Mouse (Mus musculus) forebrain, embryonic 14.5 days (tissue): ENCODE measurements around the gene Usp31. TPM values are rescaled to one million over a fixed set of nuclear protein-coding genes. Genes with fewer than 3 reads are reported as not detected.

Source experiments
- ATAC-seq: fragments of 200-750 bp; cut with Nextera tagmentation; 2 replicates; pipeline ENCODE4 v1.8.0; 2017; ENCODE audit warnings: mild to moderate bottlenecking, moderate library complexity
- DNase-seq: peaks from one replicate; pipeline ENCODE4 v3.0.0-alpha.2; 2015; ENCODE audit warnings: low spot score
- H3K27ac ChIP-seq: fragments of 300-500 bp; sonication (generic); 2 replicates; pipeline ENCODE4 v1.5.1; 2014; ENCODE audit warnings: low read depth, mild to moderate bottlenecking, control low read depth, low read length, moderate library complexity
- H3K27me3 ChIP-seq: fragments of 300-500 bp; sonication (generic); replicated peaks from 2 replicates; pipeline ENCODE4 v1.6.1; 2014; ENCODE audit warnings: low read length, control low read depth, mixed read lengths; ENCODE audit not compliant: control insufficient read depth, insufficient read depth
- H3K36me3 ChIP-seq: fragments of 300-500 bp; sonication (generic); 2 replicates; pipeline ENCODE4 v1.6.1; 2014; ENCODE audit warnings: low read length, control low read depth; ENCODE audit not compliant: control insufficient read depth, insufficient read depth
- H3K4me1 ChIP-seq: fragments of 300-500 bp; sonication (generic); 2 replicates; pipeline ENCODE4 v1.6.1; 2014; ENCODE audit warnings: antibody characterized with exemption, low read length, control low read depth; ENCODE audit not compliant: control insufficient read depth, insufficient read depth
- H3K4me2 ChIP-seq: fragments of 300-500 bp; sonication (generic); 2 replicates; pipeline ENCODE4 v1.6.1; 2014; ENCODE audit warnings: mild to moderate bottlenecking, control low read depth, low read length
- H3K4me3 ChIP-seq: fragments of 300-500 bp; sonication (generic); 2 replicates; pipeline ENCODE4 v1.5.1; 2014; ENCODE audit warnings: low read depth, low read length, control low read depth
- H3K9ac ChIP-seq: fragments of 300-500 bp; sonication (generic); 2 replicates; pipeline ENCODE4 v1.6.1; 2014; ENCODE audit warnings: mild to moderate bottlenecking, low read length, control low read depth, moderate library complexity
- H3K9me3 ChIP-seq: fragments of 300-500 bp; sonication (generic); replicated peaks from 2 replicates; pipeline ENCODE4 v1.6.1; 2016; ENCODE audit warnings: low read length, control low read depth, mixed read lengths; ENCODE audit not compliant: control insufficient read depth
- WGBS: fragments of 180-500 bp; shearing (Covaris S2); extraction: QIAGEN DNeasy Blood & Tissue Kit; methylation state at CpG from one replicate; pipeline ENCODE4 v1.1.7; 2014; 5-methylcytosine and 5-hydroxymethylcytosine counted together
- polyA plus RNA-seq: library from polyadenylated mRNA; unstranded; fragments of >200 nt; fragmentation: Nextera tagmentation; extraction: Ambion mirVana; gene quantifications from 2 replicates; pipeline ENCODE4 v1.2.1, GENCODE M21; 2014

Gene Usp31
- polyA plus RNA-seq, result 3.6 and 4.6 TPM in 2 replicates

GRCm38 (mm10) chr7:121707073-121707667 is at the start of gene Usp31:
TSS of gene Usp31 (minus strand) at chr7:121707253.
- Histone ChIP-seq H3K9ac (peak within 1 kb of the TSS; percentile 88), H3K36me3 (peaks cover 7% of the 10 kb centered on the region; the same call in 1 of the 2 replicates), H3K27ac (peak within 1 kb of the TSS; percentile 90), H3K9me3 (no peaks in the 10 kb centered on the region), H3K27me3 (no peaks in the 10 kb centered on the region), H3K4me1 (peaks cover 28% of the 10 kb centered on the region), H3K4me2 (peak within 1 kb of the TSS; percentile 91), H3K4me3 (peak within 1 kb of the TSS; percentile 82)
- under 1% methylated on average over 49 of the region's 82 CpGs for WGBS
- ATAC-seq (peak; percentile 99), DNase-seq (peak; percentile 100)

- Histone ChIP-seq H3K9ac (no peak overlapping the region), H3K27ac (no peak overlapping the region), H3K4me1 (no peaks in the 10 kb centered on the region), H3K27me3 (no peaks in the 10 kb centered on the region), H3K9me3 (no peaks in the 10 kb centered on the region), H3K4me3 (no peak overlapping the region), H3K4me2 (no peak overlapping the region), H3K36me3 (no peaks in the 10 kb centered on the region)
- ATAC-seq (no peak), DNase-seq (no peak)
- 73% methylated on average over 8 of the region's 8 CpGs for WGBS
Observed at GRCm38 (mm10) chr7:121754748-121755147, 47.7 kb upstream of the Usp31 start.

GRCm38 (mm10) chr7:121750244-121750643 is 43.2 kb upstream of the Usp31 start:
- Histone ChIP-seq H3K27ac (no peak overlapping the region), H3K9me3 (no peaks in the 10 kb centered on the region), H3K4me2 (no peak overlapping the region), H3K4me1 (no peaks in the 10 kb centered on the region), H3K4me3 (no peak overlapping the region), H3K27me3 (no peaks in the 10 kb centered on the region), H3K36me3 (no peaks in the 10 kb centered on the region), H3K9ac (no peak overlapping the region)
- no peak for ATAC-seq
- 84% methylated on average over 5 of the region's 5 CpGs for WGBS
- no peak for DNase-seq

- Histone ChIP-seq H3K4me1 (peaks cover 3% of the 10 kb centered on the region; the same call in 1 of the 2 replicates), H3K27ac (no peak overlapping the region), H3K4me2 (no peak overlapping the region), H3K9me3 (no peaks in the 10 kb centered on the region), H3K27me3 (peaks cover 18% of the 10 kb centered on the region), H3K4me3 (no peak overlapping the region), H3K9ac (no peak overlapping the region), H3K36me3 (no peaks in the 10 kb centered on the region)
- 80% methylated on average over 29 of the region's 29 CpGs for WGBS
- ATAC-seq (no peak), DNase-seq (peak; percentile 1)
Observed at GRCm38 (mm10) chr7:121737511-121738415, 30.7 kb upstream of the Usp31 start.

- Histone ChIP-seq H3K4me3 (peak within 1 kb of the TSS; percentile 32), H3K9ac (peak within 1 kb of the TSS; percentile 5; the same call in 1 of the 2 replicates), H3K4me1 (peaks cover 3% of the 10 kb centered on the region; the same call in 1 of the 2 replicates), H3K27ac (no peak within 1 kb of the TSS), H3K9me3 (no peaks in the 10 kb centered on the region), H3K36me3 (no peaks in the 10 kb centered on the region), H3K4me2 (peak within 1 kb of the TSS; percentile 69), H3K27me3 (peaks cover 18% of the 10 kb centered on the region)
- ATAC-seq (peak; percentile 93), DNase-seq (peak; percentile 83)
- WGBS, result 2% methylated on average over 38 of the region's 38 CpGs
Observed at GRCm38 (mm10) chr7:121734171-121734831, 27.2 kb upstream of the Usp31 start, which contains the start of gene Scnn1g. TSS of gene Scnn1g (plus strand) at chr7:121734479.

GRCm38 (mm10) chr7:121730225-121730624 is 23.2 kb upstream of the Usp31 start:
- H3K27me3 ChIP-seq, result peaks cover 11% of the 10 kb centered on the region
- H3K27ac ChIP-seq, result no peak overlapping the region
- no peak overlapping the region for H3K4me3 ChIP-seq
- peaks cover 3% of the 10 kb centered on the region; the same call in 1 of the 2 replicates for H3K4me1 ChIP-seq
- DNase-seq (peak; percentile 5), ATAC-seq (no peak)
- H3K4me2 ChIP-seq, result no peak overlapping the region
- no peaks in the 10 kb centered on the region for H3K36me3 ChIP-seq
- no peaks in the 10 kb centered on the region for H3K9me3 ChIP-seq
- 21% methylated on average over 5 of the region's 5 CpGs for WGBS
- H3K9ac ChIP-seq, result no peak overlapping the region

- no peak for DNase-seq
- H3K4me3 ChIP-seq, result no peak overlapping the region
- no peak for ATAC-seq
- no peaks in the 10 kb centered on the region for H3K27me3 ChIP-seq
- no peaks in the 10 kb centered on the region for H3K9me3 ChIP-seq
- H3K9ac ChIP-seq, result no peak overlapping the region
- H3K4me2 ChIP-seq, result no peak overlapping the region
- H3K4me1 ChIP-seq, result no peaks in the 10 kb centered on the region
- H3K36me3 ChIP-seq, result no peaks in the 10 kb centered on the region
- no peak overlapping the region for H3K27ac ChIP-seq
- WGBS, result 78% methylated on average over 7 of the region's 7 CpGs
Observed at GRCm38 (mm10) chr7:121717031-121717430, 10.0 kb upstream of the Usp31 start.

- ATAC-seq (no peak), DNase-seq (no peak)
- no peaks in the 10 kb centered on the region for H3K27me3 ChIP-seq
- 30% methylated on average over 2 of the region's 2 CpGs for whole genome bisulfite sequencing
- no peaks in the 10 kb centered on the region for H3K36me3 ChIP-seq
- H3K4me3 ChIP-seq, result no peak overlapping the region
- no peak overlapping the region for H3K4me2 ChIP-seq
- H3K27ac ChIP-seq, result no peak overlapping the region
- H3K9ac ChIP-seq, result no peak overlapping the region
- H3K4me1 ChIP-seq, result no peaks in the 10 kb centered on the region; the same call in 1 of the 2 replicates
- no peaks in the 10 kb centered on the region for H3K9me3 ChIP-seq
Observed at GRCm38 (mm10) chr7:121711171-121711570, 4.1 kb upstream of the Usp31 start.
